26 mouse cellular contexts compared by ENCODE assay signal in the genomic region with DNA sequence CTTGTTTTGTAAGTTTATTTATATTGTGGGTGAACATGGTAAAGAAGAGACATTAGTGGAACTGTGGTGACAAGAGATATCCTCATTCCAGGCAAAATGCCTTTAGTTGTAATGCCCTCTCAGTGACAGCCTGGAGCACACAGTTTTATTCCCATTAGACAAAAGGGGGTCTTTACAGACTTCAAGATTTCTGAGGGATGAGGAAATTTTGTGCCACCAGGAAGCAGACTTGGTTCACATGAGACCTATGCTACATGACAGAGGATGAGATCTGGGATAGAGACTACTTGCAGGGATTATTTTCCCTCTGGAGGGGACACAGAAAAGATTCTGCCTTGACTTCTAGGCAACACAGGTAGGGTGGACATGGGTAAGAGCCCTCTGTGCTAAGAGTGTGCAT. TPM values are rescaled to one million over a fixed set of nuclear protein-coding genes. Genes with fewer than 3 reads are reported as not detected.
DNase-seq lines count a peak whose midpoint lies in the region; TF ChIP-seq lines count a peak whose summit lies in the region.
"Had no signal": no experiment of that assay in that cellular context is flagged by ENCODE, and none has a peak within 500 bp of the region (broad histone marks: within the 10 kb centered on the region; RNA-seq: fewer than 3 reads in every experiment).

No protein-coding gene starts in this region.

- no peak for TF ChIP-seq POLR2A in testis, adult 2 months (IDR thresholded peaks at IDR 0.05; ENCODE audit: control insufficient read depth, low read depth, low read length)

- no peaks in the 10 kb centered on the region for H3K27me3 ChIP-seq in testis, adult 2 months (ENCODE audit: control insufficient read depth, insufficient read depth, low read length)

- no peak for TF ChIP-seq CTCF in testis, adult 2 months (IDR thresholded peaks at IDR 0.05; ENCODE audit: control insufficient read depth, insufficient read depth, insufficient replicate concordance, low read depth, low read length)

- DNase-seq in heart, adult 11 months, result peak; percentile 79
- DNase-seq in heart, adult 18-20 months, result no peak
- peak; percentile 1 for DNase-seq in lung, postnatal 25 days (ENCODE audit: low spot score)
- DNase-seq in lung, postnatal 4 days, result no peak
- no peak for DNase-seq in testis, postnatal 14 days (ENCODE audit: low spot score)
- DNase-seq: adrenal gland, adult 2 months; adrenal gland, adult 8-10 months; adrenal gland, postnatal 10 days; adrenal gland, postnatal 14 days; adrenal gland, postnatal 25 days; adrenal gland, postnatal 36 days; B cell, adult 2 months; cerebellum, adult 11 months; cerebellum, adult 11-12 months; cerebellum, adult 18-20 months had no signal

- H3K36me3 ChIP-seq in testis, adult 2 months (ENCODE audit: control insufficient read depth, insufficient read depth, low read length), result no peaks in the 10 kb centered on the region
- H3K36me3 ChIP-seq: G1E had no signal

- peak overlapping the region; percentile 23; the same call in 1 of the 2 replicates for H3K4me3 ChIP-seq in testis, adult 2 months (ENCODE audit: control insufficient read depth, low read depth, low read length)

- no peaks in the 10 kb centered on the region for H3K4me1 ChIP-seq in testis, adult 2 months (ENCODE audit: control insufficient read depth, insufficient read depth, low read length)

- H3K27ac ChIP-seq in testis, adult 2 months (ENCODE audit: control insufficient read depth, insufficient read depth, low read depth, low read length), result no peak overlapping the region

RNA-seq across cellular contexts. Expression of a gene that starts 10.2 kb away (rescaled TPM):
- not detected for total RNA-seq in heart, adult 18-20 months (2021)
- polyA plus RNA-seq in testis, adult 2 months (2012; rRNA removed), result 3.1 and 4.6 TPM in 2 replicates
- total RNA-seq: adrenal gland, adult 18-20 months; adrenal gland, adult 2 months; adrenal gland, adult 8-10 months; adrenal gland, postnatal 10 days; adrenal gland, postnatal 14 days; adrenal gland, postnatal 25 days; adrenal gland, postnatal 36 days; adrenal gland, postnatal 4 days; CH12.LX; MEL had no signal
- polyA plus RNA-seq: activated CD4-positive, CD25-positive, alpha-beta regulatory T cell, adult 4 months; adrenal gland, adult 2 months; brain, embryonic 14.5 days; C2C12; CD4-positive, CD25-positive, alpha-beta regulatory T cell, adult 4 months; G1E; Patski had no signal

RNA-seq across cellular contexts. Expression of a gene that starts 18.0 kb away (rescaled TPM):
- total RNA-seq in heart, adult 18-20 months (2021), result not detected
- polyA plus RNA-seq in testis, adult 2 months (2012; rRNA removed), result 4.0 and 4.8 TPM in 2 replicates
- total RNA-seq: adrenal gland, adult 18-20 months; adrenal gland, adult 2 months; adrenal gland, adult 8-10 months; adrenal gland, postnatal 10 days; adrenal gland, postnatal 14 days; adrenal gland, postnatal 25 days; adrenal gland, postnatal 36 days; adrenal gland, postnatal 4 days; MEL had no signal
- polyA plus RNA-seq: adrenal gland, adult 2 months; brain, embryonic 14.5 days; C2C12; G1E; Patski had no signal

RNA-seq across cellular contexts. Expression of a gene that starts 22.0 kb away (rescaled TPM):
- not detected for total RNA-seq in heart, adult 18-20 months (2021)
- polyA plus RNA-seq in testis, adult 2 months (2012; rRNA removed), result 0.20 and 0.29 TPM in 2 replicates
- total RNA-seq: adrenal gland, adult 18-20 months; adrenal gland, adult 2 months; adrenal gland, adult 8-10 months; adrenal gland, postnatal 10 days; adrenal gland, postnatal 14 days; adrenal gland, postnatal 25 days; adrenal gland, postnatal 36 days; adrenal gland, postnatal 4 days; CH12.LX; G1E; MEL had no signal
- polyA plus RNA-seq: activated CD4-positive, CD25-positive, alpha-beta regulatory T cell, adult 4 months; adrenal gland, adult 2 months; brain, embryonic 14.5 days; C2C12; CD4-positive, CD25-positive, alpha-beta regulatory T cell, adult 4 months; G1E; Patski had no signal

RNA-seq across cellular contexts. Expression of a gene that starts 40.8 kb away (rescaled TPM):
- total RNA-seq in heart, adult 18-20 months (2021), result 10 to 100 TPM; 30.4 to 31.0 TPM
- 14.4 and 17.3 TPM in 2 replicates for polyA plus RNA-seq in testis, adult 2 months (2012; rRNA removed)

Comparison
In these comparisons a context has a peak if more than half of its experiments do, and no peak if none do; other contexts are left out.
1. DNase-seq: peak in heart, adult 11 months (single experiment) and lung, postnatal 25 days (single experiment); none in heart, adult 18-20 months (0 of 2), lung, postnatal 4 days (0 of 2) and testis, postnatal 14 days (single experiment).